22 mouse cellular contexts compared by ENCODE assay signal in the genomic region with DNA sequence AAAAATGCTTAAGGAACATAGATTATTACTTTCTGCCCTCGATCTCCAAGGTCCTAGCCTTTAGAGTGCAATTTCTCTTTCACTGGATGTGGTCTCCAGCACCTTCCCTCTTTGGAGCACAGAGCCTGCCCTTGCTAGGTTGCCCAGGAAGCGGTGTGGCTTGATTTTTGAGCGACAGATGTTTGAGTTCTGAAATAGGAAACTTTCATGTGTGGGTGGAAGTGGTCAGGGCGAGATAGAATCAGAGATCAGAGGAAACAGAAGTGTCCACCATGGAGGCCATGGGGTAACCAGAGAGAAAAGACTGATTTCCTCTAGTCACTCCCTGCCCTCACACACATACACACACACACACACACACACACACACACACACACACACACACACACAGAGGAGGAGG. TPM values are rescaled to one million over a fixed set of nuclear protein-coding genes. Genes with fewer than 3 reads are reported as not detected.
DNase-seq lines count a peak whose midpoint lies in the region; ATAC-seq lines count a peak whose summit lies in the region.
"Had no signal": no experiment of that assay in that cellular context is flagged by ENCODE, and none has a peak within 500 bp of the region (broad histone marks: within the 10 kb centered on the region; RNA-seq: fewer than 3 reads in every experiment).

No protein-coding gene starts in this region.

- peaks cover 16% of the 10 kb centered on the region for H3K4me1 ChIP-seq in embryonic facial prominence, embryonic 12.5 days
- peaks cover 63% of the 10 kb centered on the region for H3K4me1 ChIP-seq in embryonic facial prominence, embryonic 10.5 days
- H3K4me1 ChIP-seq in midbrain, embryonic 13.5 days (replicated peaks) = peaks cover 43% of the 10 kb centered on the region

- H3K9me3 ChIP-seq in embryonic facial prominence, embryonic 12.5 days = no peaks in the 10 kb centered on the region
- H3K9me3 ChIP-seq in embryonic facial prominence, embryonic 10.5 days = no peaks in the 10 kb centered on the region
- H3K9me3 ChIP-seq in midbrain, embryonic 13.5 days = no peaks in the 10 kb centered on the region
- H3K9me3 ChIP-seq: hindbrain, embryonic 13.5 days; limb, embryonic 12.5 days; liver, embryonic 15.5 days; neural tube, embryonic 13.5 days had no signal

- 79% methylated on average over 4 of the region's 4 CpGs for WGBS in embryonic facial prominence, embryonic 12.5 days
- WGBS in embryonic facial prominence, embryonic 10.5 days = 82% methylated on average over 4 of the region's 4 CpGs
- 92% methylated on average over 4 of the region's 4 CpGs for WGBS in midbrain, embryonic 13.5 days

- no peaks in the 10 kb centered on the region for H3K27me3 ChIP-seq in embryonic facial prominence, embryonic 12.5 days
- H3K27me3 ChIP-seq in embryonic facial prominence, embryonic 10.5 days (replicated peaks; ENCODE audit: low read depth, poor library complexity, severe bottlenecking) = peaks cover 7% of the 10 kb centered on the region; the same call in 1 of the 2 replicates
- no peaks in the 10 kb centered on the region for H3K27me3 ChIP-seq in midbrain, embryonic 13.5 days
- H3K27me3 ChIP-seq: hindbrain, embryonic 13.5 days; limb, embryonic 12.5 days; neural tube, embryonic 13.5 days had no signal

- no peak overlapping the region for H3K9ac ChIP-seq in embryonic facial prominence, embryonic 12.5 days
- H3K9ac ChIP-seq in midbrain, embryonic 13.5 days (replicated peaks) = no peak overlapping the region
- H3K9ac ChIP-seq: hindbrain, embryonic 13.5 days; limb, embryonic 12.5 days; liver, embryonic 15.5 days; neural tube, embryonic 13.5 days had no signal

- no peak overlapping the region for H3K4me2 ChIP-seq in embryonic facial prominence, embryonic 12.5 days (replicated peaks)
- no peak overlapping the region for H3K4me2 ChIP-seq in midbrain, embryonic 13.5 days (replicated peaks)
- H3K4me2 ChIP-seq: hindbrain, embryonic 13.5 days; limb, embryonic 12.5 days; liver, embryonic 15.5 days; neural tube, embryonic 13.5 days had no signal

- no peak for ATAC-seq in embryonic facial prominence, embryonic 12.5 days (ENCODE audit: insufficient number of reproducible peaks, insufficient read depth, low FRiP score, low TSS enrichment)
- ATAC-seq in megakaryocyte, adult 5-6 weeks (ENCODE audit: poor library complexity, severe bottlenecking) = peak; percentile 50
- no peak for ATAC-seq in midbrain, embryonic 13.5 days

- no peaks in the 10 kb centered on the region for H3K36me3 ChIP-seq in embryonic facial prominence, embryonic 12.5 days
- H3K36me3 ChIP-seq in embryonic facial prominence, embryonic 10.5 days (replicated peaks) = no peaks in the 10 kb centered on the region
- no peaks in the 10 kb centered on the region for H3K36me3 ChIP-seq in midbrain, embryonic 13.5 days
- H3K36me3 ChIP-seq: hindbrain, embryonic 13.5 days; limb, embryonic 12.5 days; liver, embryonic 15.5 days; neural tube, embryonic 13.5 days had no signal

- no peak for DNase-seq in embryonic facial prominence, embryonic 10.5 days (ENCODE audit: low spot score)
- DNase-seq in 3T3-L1 (ENCODE audit: low read depth, low spot score) = peak; percentile 13
- peak; percentile 33 for DNase-seq in T-cell, adult 2 months (ENCODE audit: low spot score)
- no peak for DNase-seq in Muller cell, postnatal 12 days (ENCODE audit: inconsistent ontology term)
- DNase-seq in right cerebral cortex, postnatal 36 days (ENCODE audit: low spot score in 2 of 2) = no peak
- DNase-seq: adrenal gland, postnatal 25 days; cerebellum, postnatal 14 days; heart, adult 11 months; kidney, adult 18-20 months; layer of hippocampus, postnatal 36 days; midbrain, embryonic 14.5 days; thymus, postnatal 25 days had no signal

- no peak overlapping the region for H3K4me3 ChIP-seq in embryonic facial prominence, embryonic 12.5 days
- H3K4me3 ChIP-seq in embryonic facial prominence, embryonic 10.5 days = no peak overlapping the region
- H3K4me3 ChIP-seq in midbrain, embryonic 13.5 days (replicated peaks) = no peak overlapping the region
- H3K4me3 ChIP-seq: hindbrain, embryonic 13.5 days; limb, embryonic 12.5 days; liver, embryonic 15.5 days; neural tube, embryonic 13.5 days had no signal

- peak overlapping the region; percentile 12; the same call in 1 of the 2 replicates for H3K27ac ChIP-seq in embryonic facial prominence, embryonic 12.5 days
- no peak overlapping the region for H3K27ac ChIP-seq in embryonic facial prominence, embryonic 10.5 days (replicated peaks)
- H3K27ac ChIP-seq in midbrain, embryonic 13.5 days = no peak overlapping the region
- H3K27ac ChIP-seq: hindbrain, embryonic 13.5 days; liver, embryonic 15.5 days had no signal

RNA-seq across cellular contexts. Expression of a gene that starts 8.3 kb away (rescaled TPM):
- 4.5 and 4.7 TPM in 2 replicates for polyA plus RNA-seq in embryonic facial prominence, embryonic 12.5 days (2016; fragmentation: Nextera tagmentation; extraction: Ambion mirVana)
- polyA plus RNA-seq in embryonic facial prominence, embryonic 10.5 days (2016; fragmentation: Nextera tagmentation; extraction: Ambion mirVana) = 1.2 and 1.4 TPM in 2 replicates
- 0.02 TPM in 1 of 2 replicates, not detected in the other for total RNA-seq in megakaryocyte, adult 5-6 weeks (2015)
- not detected in 2 replicates for total RNA-seq in megakaryocyte, adult 5-6 weeks (2017)
- 25.3 and 25.8 TPM in 2 replicates for polyA plus RNA-seq in midbrain, embryonic 13.5 days (2015; fragmentation: Nextera tagmentation; extraction: Ambion mirVana)

RNA-seq across cellular contexts. Expression of a gene that starts 22.9 kb away (rescaled TPM):
- polyA plus RNA-seq in embryonic facial prominence, embryonic 12.5 days (2016; fragmentation: Nextera tagmentation; extraction: Ambion mirVana) = 0.15 and 0.22 TPM in 2 replicates
- 0.10 and 0.11 TPM in 2 replicates for polyA plus RNA-seq in embryonic facial prominence, embryonic 10.5 days (2016; fragmentation: Nextera tagmentation; extraction: Ambion mirVana)
- not detected in 2 replicates for total RNA-seq in megakaryocyte, adult 5-6 weeks (2015)
- not detected in 2 replicates for total RNA-seq in megakaryocyte, adult 5-6 weeks (2017)
- 3.6 and 3.9 TPM in 2 replicates for polyA plus RNA-seq in midbrain, embryonic 13.5 days (2015; fragmentation: Nextera tagmentation; extraction: Ambion mirVana)
- polyA plus RNA-seq: heart, embryonic 14.5 days; limb, embryonic 12.5 days; liver, embryonic 15.5 days had no signal

RNA-seq across cellular contexts. Expression of a gene that starts 34.8 kb away (rescaled TPM):
- 0.06 and 0.08 TPM in 2 replicates for polyA plus RNA-seq in embryonic facial prominence, embryonic 12.5 days (2016; fragmentation: Nextera tagmentation; extraction: Ambion mirVana)
- 0.09 and 0.15 TPM in 2 replicates for polyA plus RNA-seq in embryonic facial prominence, embryonic 10.5 days (2016; fragmentation: Nextera tagmentation; extraction: Ambion mirVana)
- total RNA-seq in megakaryocyte, adult 5-6 weeks (2015) = 0.23 and 0.42 TPM in 2 replicates
- total RNA-seq in megakaryocyte, adult 5-6 weeks (2017) = 0.26 and 0.28 TPM in 2 replicates
- polyA plus RNA-seq in midbrain, embryonic 13.5 days (2015; fragmentation: Nextera tagmentation; extraction: Ambion mirVana) = 0.98 TPM in 2 replicates
- polyA plus RNA-seq: heart, embryonic 14.5 days had no signal

RNA-seq across cellular contexts. Expression of a gene that starts 44.8 kb away (rescaled TPM):
- 45.4 and 45.8 TPM in 2 replicates for polyA plus RNA-seq in embryonic facial prominence, embryonic 12.5 days (2016; fragmentation: Nextera tagmentation; extraction: Ambion mirVana)
- 33.7 and 39.5 TPM in 2 replicates for polyA plus RNA-seq in embryonic facial prominence, embryonic 10.5 days (2016; fragmentation: Nextera tagmentation; extraction: Ambion mirVana)
- total RNA-seq in megakaryocyte, adult 5-6 weeks (2015) = 29.6 and 40.0 TPM in 2 replicates
- total RNA-seq in megakaryocyte, adult 5-6 weeks (2017) = 26.1 and 34.4 TPM in 2 replicates
- polyA plus RNA-seq in midbrain, embryonic 13.5 days (2015; fragmentation: Nextera tagmentation; extraction: Ambion mirVana) = 90.3 and 112 TPM in 2 replicates

RNA-seq across cellular contexts. Expression of a gene that starts 48.0 kb away (rescaled TPM):
- not detected in 2 replicates for polyA plus RNA-seq in embryonic facial prominence, embryonic 12.5 days (2016; fragmentation: Nextera tagmentation; extraction: Ambion mirVana)
- polyA plus RNA-seq in embryonic facial prominence, embryonic 10.5 days (2016; fragmentation: Nextera tagmentation; extraction: Ambion mirVana) = not detected in 2 replicates
- total RNA-seq in megakaryocyte, adult 5-6 weeks (2015) = not detected in 2 replicates
- not detected in 2 replicates for total RNA-seq in megakaryocyte, adult 5-6 weeks (2017)
- polyA plus RNA-seq in midbrain, embryonic 13.5 days (2015; fragmentation: Nextera tagmentation; extraction: Ambion mirVana) = not detected in 2 replicates
- total RNA-seq: layer of hippocampus, postnatal 36 days had no signal
- polyA plus RNA-seq: embryonic facial prominence, embryonic 14.5 days; forebrain, embryonic 11.5 days; hindbrain, embryonic 13.5 days; limb, embryonic 12.5 days; midbrain, embryonic 14.5 days; neural tube, embryonic 13.5 days had no signal

Comparison
In these comparisons a context has a peak if more than half of its experiments do, and no peak if none do; other contexts are left out.
1. DNase-seq: peak in 3T3-L1 (single experiment) and T-cell, adult 2 months (single experiment); none in embryonic facial prominence, embryonic 10.5 days (single experiment), Muller cell, postnatal 12 days (single experiment) and right cerebral cortex, postnatal 36 days (0 of 2).